Mouse (Mus musculus) macrophage (primary cell): ENCODE data around the gene Rapgefl1. TPM values are rescaled to one million over a fixed set of nuclear protein-coding genes. Genes with fewer than 3 reads are reported as not detected.

Experiments used
- H3K27ac ChIP-seq: fragments of 350-480 bp; formaldehyde crosslinking; 2 replicates; pipeline ENCODE4 v1.9.0; 2021
- H3K36me3 ChIP-seq: fragments of 350-480 bp; formaldehyde crosslinking; 2 replicates; pipeline ENCODE4 v1.9.0; 2021; ENCODE audit errors: inconsistent target
- H3K4me3 ChIP-seq: fragments of 350-480 bp; formaldehyde crosslinking; 2 replicates; pipeline ENCODE4 v1.9.0; 2021; ENCODE audit errors: inconsistent target
- H3K79me2 ChIP-seq: fragments of 350-480 bp; formaldehyde crosslinking; 2 replicates; pipeline ENCODE4 v1.9.0; 2021; ENCODE audit errors: inconsistent target
- WGBS: methylation state at CpG from one replicate; pipeline ENCODE4 v1.1.7; 2026; ENCODE audit warnings: inconsistent platforms; ENCODE audit not compliant: missing documents; 5-methylcytosine and 5-hydroxymethylcytosine counted together
- polyA plus RNA-seq: library from polyadenylated mRNA; stranded (reverse); fragments of 250-400 nt; gene quantifications from 3 replicates; pipeline ENCODE4 v1.2.4, GENCODE M21; 2018; ENCODE audit warnings: inconsistent platforms

The Rapgefl1 gene
- polyA plus RNA-seq, 1 experiment from 2014 or later = 0.23 TPM

GRCm38 (mm10) chr11:98900529-98901125 is 64.0 kb downstream of the Rapgefl1 start:
- no peak overlapping the region for H3K27ac ChIP-seq
- H3K4me3 ChIP-seq = no peak overlapping the region
- no peaks in the 10 kb centered on the region for H3K79me2 ChIP-seq
- H3K36me3 ChIP-seq = peaks cover 58% of the 10 kb centered on the region; the same call in 1 of the 2 replicates
- 27% methylated on average over 12 of the region's 12 CpGs for WGBS

- Histone ChIP-seq H3K27ac (no peak overlapping the region), H3K79me2 (no peaks in the 10 kb centered on the region), H3K4me3 (no peak overlapping the region), H3K36me3 (peaks cover 42% of the 10 kb centered on the region; the same call in 1 of the 2 replicates)
- WGBS = 92% methylated on average over 10 of the region's 10 CpGs
These were observed 66.1 kb downstream of the Rapgefl1 start for GRCm38 (mm10) chr11:98902621-98903245.

Other genes with a start within 250 kb of the Rapgefl1 start
- 12.4 to 23.2 TPM (median 22.9 TPM) in 3 replicates for gene Ormdl3, start 249.4 kb upstream of the Rapgefl1 start, polyA plus RNA-seq
- gene Lrrc3c, start 238.5 kb upstream of the Rapgefl1 start, polyA plus RNA-seq = not detected in 3 replicates
- 0.68 TPM in 1 of 3 replicates, not detected in the others for gene Gm12355, start 211.1 kb upstream of the Rapgefl1 start, polyA plus RNA-seq
- gene Gsdma3, start 210.4 kb upstream of the Rapgefl1 start, polyA plus RNA-seq = not detected in 3 replicates
- gene Gsdma2, start 190.0 kb upstream of the Rapgefl1 start, polyA plus RNA-seq = not detected in 3 replicates
- gene Gsdma, start 172.4 kb upstream of the Rapgefl1 start, polyA plus RNA-seq = not detected in 3 replicates
- 53.4 to 97.2 TPM (median 55.5 TPM) in 3 replicates for gene Psmd3, start 154.2 kb upstream of the Rapgefl1 start, polyA plus RNA-seq
- not detected in 3 replicates for gene Csf3, start 135.5 kb upstream of the Rapgefl1 start, polyA plus RNA-seq
- gene Med24, start 107.3 kb upstream of the Rapgefl1 start, polyA plus RNA-seq = 19.2 to 19.9 TPM (median 19.6 TPM) in 3 replicates
- gene Thra, start 96.1 kb upstream of the Rapgefl1 start, polyA plus RNA-seq = 8.2 to 12.1 TPM (median 9.8 TPM) in 3 replicates
- gene Nr1d1, start 61.5 kb upstream of the Rapgefl1 start, polyA plus RNA-seq = 3.0 to 7.6 TPM (median 4.9 TPM) in 3 replicates
- 40.0 to 80.9 TPM (median 44.0 TPM) in 3 replicates for gene Msl1, start 41.3 kb upstream of the Rapgefl1 start, polyA plus RNA-seq
- 21.2 to 29.9 TPM (median 22.1 TPM) in 3 replicates for gene Casc3, start 31.9 kb upstream of the Rapgefl1 start, polyA plus RNA-seq
- gene Wipf2, start 26.9 kb downstream of the Rapgefl1 start, polyA plus RNA-seq = 11.1 to 18.1 TPM (median 11.5 TPM) in 3 replicates
- 0.70 to 13.4 TPM (median 2.2 TPM) in 3 replicates for gene Cdc6, start 71.0 kb downstream of the Rapgefl1 start, polyA plus RNA-seq
- gene Rara, start 91.0 kb downstream of the Rapgefl1 start, polyA plus RNA-seq = 13.3 to 17.5 TPM (median 13.4 TPM) in 3 replicates
- gene Gjd3, start 146.2 kb downstream of the Rapgefl1 start, polyA plus RNA-seq = not detected in 3 replicates
- gene Top2a, start 187.4 kb downstream of the Rapgefl1 start, polyA plus RNA-seq = 5.8 to 44.5 TPM (median 27.0 TPM) in 3 replicates
- 50.8 to 246 TPM (median 226 TPM) in 3 replicates for gene Igfbp4, start 204.5 kb downstream of the Rapgefl1 start, polyA plus RNA-seq